Mouse (Mus musculus) left cerebral cortex, postnatal 14 days (tissue): Measurements from ENCODE around the gene Eri3. TPM values are rescaled to one million over a fixed set of nuclear protein-coding genes. Genes with fewer than 3 reads are reported as not detected.

Experiments
- DNase-seq, 2 experiments: peaks; one replicate each; pipeline ENCODE4 v3.0.0; 2021 to 2022; ENCODE audit warnings: low spot score in 2 of 2, mixed read lengths in 1 of 2
- intact Hi-C: fragments of 180-260 bp; cut with DNase I; formaldehyde crosslinking; loops from one replicate; pipeline ENCODE4 v1.15.1; 2025
- total RNA-seq, 2 experiments: library from RNA; stranded (reverse); gene quantifications; 2 replicates each; pipeline ENCODE4 v1.2.3; 2021

Gene Eri3
- total RNA-seq, 2 experiments from 2014 or later = 229 to 246 TPM

DNA sequence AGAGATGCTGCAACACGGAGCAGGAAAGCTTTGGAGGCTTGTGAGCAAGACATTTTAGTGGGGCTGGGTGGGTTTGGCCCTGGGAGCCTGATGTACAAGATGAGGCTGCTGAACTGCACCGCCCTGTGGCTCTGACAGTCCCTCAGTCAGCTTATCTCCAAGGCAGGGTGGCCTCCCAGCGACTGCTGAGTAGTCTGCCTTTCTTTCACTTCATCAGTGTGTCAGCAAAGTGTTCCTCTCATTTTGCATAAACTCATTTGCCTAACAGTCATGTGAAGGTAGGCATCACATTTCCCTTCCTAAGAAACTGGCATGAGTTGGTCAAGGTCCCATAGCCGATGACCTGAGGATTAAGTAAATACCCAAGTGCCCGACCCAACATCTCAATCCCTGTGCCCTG, 102.6 kb downstream of the Eri3 start:
- no peak for DNase-seq
- intact Hi-C loops = no loop called here

DNA sequence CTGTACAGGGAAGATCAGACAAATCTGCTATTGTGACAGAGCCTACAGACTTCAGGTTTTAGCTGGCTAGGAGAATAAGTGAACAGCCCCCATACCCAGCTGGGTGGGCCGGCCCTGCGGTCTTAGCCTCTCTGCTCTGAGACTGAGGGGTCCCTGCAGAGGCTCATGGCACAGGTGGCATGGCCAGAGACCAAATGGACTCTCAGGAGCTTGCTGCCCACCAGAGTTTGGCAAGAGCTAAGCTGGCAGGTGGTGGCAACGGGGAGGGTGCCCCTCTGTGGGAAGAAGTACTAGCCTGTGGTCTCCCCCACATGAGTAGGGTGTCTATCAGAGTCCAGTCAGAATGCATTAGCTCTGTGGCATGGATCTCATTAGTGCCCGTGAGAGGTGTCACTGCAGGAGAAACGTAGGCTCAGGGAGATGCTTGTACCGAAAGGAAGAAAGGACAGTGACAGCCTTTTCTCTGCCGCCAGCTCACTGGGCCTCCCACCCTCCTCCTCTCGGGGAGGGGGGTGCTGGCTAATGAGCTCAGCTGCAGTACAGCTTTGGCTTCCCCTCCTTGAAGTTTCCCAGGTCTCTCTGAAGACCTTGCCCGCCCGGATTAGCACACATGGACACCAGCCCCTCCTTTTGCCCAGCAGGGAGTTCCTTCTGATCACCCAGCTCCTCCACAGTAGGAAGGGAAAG, 104.0 kb downstream of the Eri3 start:
- intact Hi-C loops = no loop called here
- DNase-seq = no peak

- no peak for DNase-seq
- intact Hi-C loops = loop anchor here (5.0 kb wide), 1 partner anchor 93 kb away; no protein-coding TSS in a partner anchor
These were observed 104.7 kb downstream of the Eri3 start for GRCm38 (mm10) chr4:117654703-117655499.

DNA sequence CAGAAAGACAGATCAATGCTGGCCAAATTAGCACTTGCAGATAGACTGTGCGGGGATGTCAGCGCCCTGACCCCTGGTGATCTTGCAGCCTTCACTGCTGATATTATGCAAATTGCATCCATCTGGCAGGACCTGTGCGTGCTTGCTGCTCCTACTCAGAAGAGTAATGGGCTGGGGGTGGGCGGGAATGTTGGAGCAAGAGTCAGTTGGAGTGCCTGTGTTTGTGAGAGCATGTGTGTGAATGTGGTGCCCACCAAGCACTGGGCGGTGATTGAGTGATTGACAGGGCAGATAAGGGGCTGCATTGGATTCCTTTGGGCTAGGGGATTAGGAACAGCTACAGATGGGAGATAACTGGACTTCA, 105.3 kb downstream of the Eri3 start:
- DNase-seq = no peak
- intact Hi-C loops = loop anchor here (5.0 kb wide), 1 partner anchor 93 kb away; no protein-coding TSS in a partner anchor

- intact Hi-C loops = loop anchor here (5.0 kb wide), 1 partner anchor 95 kb away; no protein-coding TSS in a partner anchor
These were observed 106.8 kb downstream of the Eri3 start for GRCm38 (mm10) chr4:117656961-117657360.

DNA sequence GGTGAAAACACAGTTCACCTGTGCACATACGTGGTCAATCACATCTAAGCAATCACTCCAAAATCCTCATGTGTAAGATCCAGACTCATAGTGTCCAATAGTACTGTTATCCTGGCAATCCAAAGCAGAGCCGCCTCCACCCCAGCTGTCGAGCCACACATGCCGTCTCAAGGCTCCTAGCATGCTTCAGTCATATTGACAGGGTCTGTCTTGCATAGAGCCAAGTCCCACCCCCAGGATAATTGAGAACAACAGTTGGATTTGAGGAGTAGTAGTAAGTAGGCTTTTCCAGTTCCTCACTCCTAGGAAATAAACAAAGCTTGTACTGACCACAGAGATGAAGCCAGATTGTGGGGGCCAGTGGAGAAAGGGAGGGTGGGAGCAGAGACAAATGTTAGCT, 107.5 kb downstream of the Eri3 start:
- peak; percentile 69 to 71 for DNase-seq
- intact Hi-C loops = loop anchor here (5.0 kb wide), 1 partner anchor 95 kb away; no protein-coding TSS in a partner anchor

More at GRCm38 (mm10) chr4:117656961-117657360, 106.8 kb downstream of the Eri3 start:
- DNase-seq = no peak

DNA sequence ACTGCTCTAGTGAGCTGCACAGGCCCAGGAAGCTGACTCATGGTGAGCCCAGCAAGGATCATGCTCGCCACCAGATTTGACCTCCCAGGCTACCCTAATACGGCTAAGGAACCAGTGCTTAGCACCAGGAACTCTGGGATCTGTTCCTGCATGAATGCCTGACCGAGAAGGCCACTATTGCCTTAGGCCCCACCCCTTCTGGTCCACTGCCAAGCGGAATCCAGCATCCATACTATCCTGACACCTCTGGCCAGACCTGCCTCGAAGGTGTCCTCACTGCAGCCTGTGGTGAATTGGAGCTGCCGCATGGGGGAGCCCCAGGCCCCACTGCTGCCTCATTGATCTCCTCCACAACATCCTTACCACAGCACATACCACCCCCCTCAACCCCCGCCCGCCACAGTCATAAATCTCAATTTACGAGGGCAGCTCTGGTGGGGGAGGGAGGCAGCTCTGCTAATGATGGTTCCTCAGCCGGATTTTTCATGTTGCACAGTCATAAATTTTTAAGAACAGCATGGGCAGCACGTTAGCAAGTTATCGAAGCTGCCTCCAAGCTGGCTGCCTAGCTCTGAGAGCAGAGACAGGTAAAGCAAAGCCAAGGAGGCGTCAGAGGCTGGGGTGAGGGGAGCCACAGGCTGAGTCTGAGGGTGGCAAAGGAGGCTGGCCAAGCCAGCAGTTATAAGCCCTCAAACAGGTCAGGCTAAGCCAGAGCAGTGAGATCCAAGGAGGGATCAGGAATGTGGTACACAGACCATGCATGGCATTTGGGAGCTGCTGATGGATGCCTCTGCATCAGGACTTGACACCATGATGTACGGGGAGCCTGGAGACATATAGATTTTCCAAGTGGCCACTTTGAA, 108.6 kb downstream of the Eri3 start:
- intact Hi-C loops = loop anchor here (5.0 kb wide), 1 partner anchor 97 kb away; no protein-coding TSS in a partner anchor

GRCm38 (mm10) chr4:117660001-117660400, 109.8 kb downstream of the Eri3 start:
- intact Hi-C loops = no loop called here
- DNase-seq = no peak

More for the DNA sequence above, 108.6 kb downstream of the Eri3 start:
- DNase-seq = peak in 1 of 2 experiments; percentile 41

- DNase-seq = no peak
- intact Hi-C loops = no loop called here
These were observed 114.4 kb downstream of the Eri3 start for GRCm38 (mm10) chr4:117664411-117665137.

DNA sequence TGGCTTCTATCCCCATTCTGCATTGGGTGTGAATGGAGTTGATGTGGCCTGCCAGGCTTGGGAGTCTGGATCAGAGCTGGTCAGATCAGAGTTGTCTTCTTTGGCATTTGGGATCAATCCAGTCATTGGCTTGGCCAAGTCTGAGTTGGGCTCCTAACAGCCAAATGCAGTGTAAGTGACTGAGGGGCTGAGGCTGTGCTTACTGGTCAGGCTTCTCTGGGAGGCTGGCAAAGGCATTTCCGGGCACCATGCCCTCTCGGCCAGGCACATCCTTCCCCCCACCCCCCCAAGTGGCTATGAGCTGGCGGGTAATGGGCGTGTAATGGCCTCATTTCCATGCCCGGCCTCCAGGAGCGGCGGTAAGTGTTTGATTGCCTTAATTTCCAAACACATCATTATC, 115.4 kb downstream of the Eri3 start:
- peak in 1 of 2 experiments; percentile 48 for DNase-seq
- intact Hi-C loops = no loop called here

- intact Hi-C loops = no loop called here
- DNase-seq = no peak
These were observed 115.9 kb downstream of the Eri3 start for GRCm38 (mm10) chr4:117666054-117666453.

DNA sequence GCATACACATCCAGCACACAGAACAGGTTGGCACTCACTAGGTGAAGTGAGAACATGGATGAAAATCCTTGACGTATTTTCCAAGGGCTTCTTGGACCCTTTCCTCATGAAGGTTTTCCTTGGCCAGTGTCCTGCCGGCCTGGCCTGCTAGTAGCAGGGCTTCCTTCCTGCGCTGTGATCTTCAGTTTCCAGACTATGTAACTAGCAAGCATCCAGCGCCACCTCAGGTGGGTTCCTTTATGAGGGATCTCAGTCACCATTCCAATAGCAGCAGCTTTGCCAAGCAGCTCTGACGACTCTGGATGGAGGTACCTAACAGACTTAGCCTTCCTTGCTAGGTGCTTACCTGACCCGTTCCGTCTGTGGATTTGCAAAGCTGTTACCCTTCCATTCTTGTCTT, 119.7 kb downstream of the Eri3 start:
- no peak for DNase-seq
- intact Hi-C loops = no loop called here

DNA sequence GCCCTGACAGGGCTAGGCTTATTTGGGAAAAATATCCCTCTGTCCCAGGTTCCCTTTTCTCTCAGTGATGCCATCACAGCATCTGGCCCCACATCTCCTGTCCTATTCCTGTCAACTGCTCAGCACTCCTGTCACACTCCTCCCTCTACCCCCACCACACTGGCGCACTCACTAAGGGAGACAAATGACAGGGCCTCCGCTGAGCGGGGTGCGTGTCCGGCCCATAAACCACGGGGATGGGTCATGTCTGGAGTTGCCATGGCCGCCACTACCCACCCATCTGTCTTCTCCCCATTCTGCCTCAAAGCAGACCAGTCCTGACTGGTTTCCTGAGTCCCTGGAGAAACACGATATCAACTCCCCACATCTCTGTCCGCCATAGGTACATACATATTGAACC, 121.9 kb downstream of the Eri3 start:
- no peak for DNase-seq
- intact Hi-C loops = no loop called here

DNA sequence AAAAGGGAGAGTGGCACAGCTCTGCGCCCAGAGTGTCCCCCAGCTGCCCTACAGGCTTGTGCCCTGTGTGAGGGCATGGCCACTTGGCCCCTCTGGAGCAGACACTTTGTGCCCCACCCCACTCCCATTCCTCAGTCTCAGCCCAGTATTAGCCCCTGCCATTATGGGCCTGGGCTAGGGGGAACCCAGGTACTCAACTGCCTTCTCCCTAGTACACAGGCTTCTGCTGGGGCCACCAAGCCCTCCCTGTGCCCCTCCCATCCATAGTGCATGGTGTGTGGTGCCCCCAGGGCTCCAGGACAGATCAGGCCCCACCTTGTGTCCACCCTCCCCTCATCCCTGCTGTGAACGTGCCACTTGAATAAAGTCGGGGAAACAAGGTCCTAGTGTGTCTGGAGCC, 123.7 kb downstream of the Eri3 start:
- intact Hi-C loops = no loop called here
- DNase-seq = no peak

- peak; percentile 88 to 90 for DNase-seq
- intact Hi-C loops = loop anchor here (2.0 to 5.0 kb wide), 2 partner anchors 355 to 406 kb away; no protein-coding TSS in a partner anchor
These were observed 126.7 kb downstream of the Eri3 start for GRCm38 (mm10) chr4:117676903-117677302.

DNA sequence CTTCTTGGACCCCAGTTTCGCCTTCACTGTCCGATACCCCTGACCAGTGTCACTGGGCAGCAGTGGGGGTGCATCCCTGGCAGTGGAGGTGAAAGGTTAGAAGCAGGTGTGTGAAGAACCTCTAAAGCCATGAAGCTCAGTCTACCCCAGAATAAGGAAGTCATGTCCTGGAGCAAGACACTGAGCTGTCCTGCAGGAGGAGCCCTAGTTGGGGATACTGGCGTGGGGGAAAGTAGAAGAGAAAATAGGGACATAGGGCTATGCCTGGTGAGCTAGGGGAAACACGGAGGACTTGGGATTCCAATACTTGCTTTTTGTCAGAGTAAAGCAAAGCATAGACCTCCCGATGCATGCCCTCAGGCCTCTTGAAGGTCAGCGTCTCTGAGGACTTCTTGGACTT, 130.8 kb downstream of the Eri3 start:
- intact Hi-C loops = no loop called here

DNA sequence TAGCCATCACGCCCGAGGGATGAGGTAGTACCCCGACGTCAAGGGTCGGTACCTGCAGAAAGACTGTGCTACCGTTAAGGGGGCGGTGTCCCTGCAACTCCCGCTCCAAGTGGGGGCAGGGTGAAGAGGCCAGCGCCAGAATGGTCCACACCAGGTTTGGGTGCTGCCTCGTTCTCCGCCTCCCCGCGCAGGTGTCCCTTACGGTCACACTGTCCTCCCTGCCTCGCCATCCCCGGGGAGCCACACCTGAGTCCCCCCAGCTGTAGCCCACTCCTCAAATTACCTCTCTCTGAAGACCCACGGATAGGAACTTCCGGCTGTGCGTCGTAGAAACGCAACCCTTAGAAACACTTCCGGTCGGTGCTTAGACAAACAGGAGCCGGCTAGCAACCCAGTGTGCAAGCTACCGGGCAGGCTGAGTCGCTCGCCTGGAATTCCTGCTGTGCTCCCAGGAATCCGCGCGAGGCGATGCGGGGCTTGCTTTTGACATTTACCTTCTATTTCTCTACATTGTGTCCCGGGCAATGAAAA, 131.8 kb downstream of the Eri3 start, which contains the start of gene Dmap1:
TSS of gene Dmap1 (minus strand) at position 343 of the 531 bp plus-strand sequence.
- peak; percentile 86 to 88 for DNase-seq
- intact Hi-C loops = no loop called here

More for the DNA sequence above, 130.8 kb downstream of the Eri3 start:
- no peak for DNase-seq

GRCm38 (mm10) chr4:117682463-117682862, 132.3 kb downstream of the Eri3 start:
- intact Hi-C loops = no loop called here
- DNase-seq = no peak
